Mouse (Mus musculus): ENCODE measurements around the gene Kirrel3. TPM values are rescaled to one million over a fixed set of nuclear protein-coding genes. Genes with fewer than 3 reads are reported as not detected.

Gene Kirrel3
- total RNA-seq, 1 experiment from 2014 or later, result not detected

DNA sequence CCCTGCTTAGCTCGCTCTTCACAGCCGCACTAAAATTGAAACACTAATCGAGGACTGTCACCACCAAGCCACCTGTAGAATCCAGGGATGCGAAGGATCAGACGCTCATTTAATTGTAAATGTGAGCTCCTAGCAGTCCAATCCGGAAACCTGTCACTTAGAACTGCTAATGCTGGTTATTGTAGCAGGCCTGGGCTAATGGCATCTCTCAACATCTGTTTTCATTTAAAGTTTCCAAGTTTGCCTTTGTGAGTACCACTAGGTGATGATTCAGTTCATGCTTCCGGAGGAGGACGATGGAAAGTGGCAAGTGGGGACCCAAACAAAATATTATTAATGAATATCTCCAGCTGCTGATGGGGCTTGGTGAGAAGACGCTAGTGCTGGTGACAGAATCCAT lies 161.1 kb downstream of the Kirrel3 start:
- no peak for ATAC-seq (replicated peaks; ENCODE audit: insufficient number of reproducible peaks, low FRiP score, low TSS enrichment, poor library complexity, severe bottlenecking)

DNA sequence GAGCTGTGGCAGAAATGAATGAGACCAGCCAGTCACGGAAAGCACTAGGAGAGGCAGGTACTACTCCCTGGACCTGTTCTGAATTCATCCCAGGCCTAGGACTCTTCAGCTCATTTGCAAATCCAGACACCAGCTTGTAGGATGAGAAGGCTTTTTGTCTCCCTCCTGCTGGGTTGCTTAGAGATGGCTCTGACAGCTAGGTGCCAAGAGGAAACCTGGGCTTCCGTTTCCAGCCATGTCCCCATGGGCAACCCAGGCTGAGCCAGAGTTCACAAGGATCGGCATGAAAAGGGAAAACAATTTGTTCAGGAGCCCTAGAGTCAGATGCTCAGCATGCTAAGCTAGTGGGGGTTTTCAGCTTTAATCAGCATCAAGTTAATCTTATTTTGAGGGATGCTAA lies 166.6 kb downstream of the Kirrel3 start:
- no peak for ATAC-seq (replicated peaks; ENCODE audit: insufficient number of reproducible peaks, low FRiP score, low TSS enrichment, poor library complexity, severe bottlenecking)

DNA sequence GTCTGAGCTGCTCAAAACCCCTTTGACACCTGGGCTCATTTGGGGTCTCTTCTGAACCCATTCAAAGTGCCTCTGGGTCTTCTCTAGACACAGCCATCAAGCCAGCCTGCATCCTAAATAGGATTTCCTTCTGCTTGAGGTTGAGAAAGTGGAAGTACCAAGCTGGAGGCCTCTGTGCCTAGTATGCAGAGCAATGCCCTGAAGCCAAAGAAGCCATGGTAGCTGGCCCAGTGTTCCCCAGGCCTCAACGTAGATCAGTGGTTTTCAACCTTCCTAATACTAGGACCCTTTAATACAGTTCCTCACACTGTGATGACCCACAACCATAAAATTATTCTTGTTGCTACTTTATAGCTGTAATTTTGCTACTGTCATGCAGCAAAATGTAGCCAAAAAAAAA lies 167.4 kb downstream of the Kirrel3 start:
- ATAC-seq (replicated peaks; ENCODE audit: insufficient number of reproducible peaks, low FRiP score, low TSS enrichment, poor library complexity, severe bottlenecking), result no peak

DNA sequence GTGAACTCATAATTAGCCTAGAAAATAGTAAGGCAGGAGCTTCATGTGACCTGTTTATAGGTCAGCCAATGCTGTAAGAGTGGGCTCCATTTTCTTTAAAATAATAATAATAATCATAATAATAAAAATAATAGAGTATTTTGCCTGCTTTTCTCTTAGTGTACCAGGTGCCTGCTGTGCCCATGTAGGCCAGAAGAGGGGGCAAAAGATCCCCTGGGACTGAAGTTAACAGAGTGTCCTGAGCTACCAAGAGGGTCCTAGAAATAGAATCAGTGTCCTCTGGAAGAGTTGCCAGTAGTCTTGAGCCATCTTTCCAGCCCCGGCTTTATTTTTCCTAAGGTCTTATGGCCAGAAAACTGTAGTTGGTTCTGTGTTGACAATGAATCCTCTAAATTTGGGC lies 174.9 kb downstream of the Kirrel3 start:
- no peak for ATAC-seq (replicated peaks; ENCODE audit: insufficient number of reproducible peaks, low FRiP score, low TSS enrichment, poor library complexity, severe bottlenecking)

GRCm38 (mm10) chr9:34663412-34663811 lies 177.7 kb downstream of the Kirrel3 start:
- ATAC-seq (replicated peaks; ENCODE audit: insufficient number of reproducible peaks, low FRiP score, low TSS enrichment, poor library complexity, severe bottlenecking), result no peak

DNA sequence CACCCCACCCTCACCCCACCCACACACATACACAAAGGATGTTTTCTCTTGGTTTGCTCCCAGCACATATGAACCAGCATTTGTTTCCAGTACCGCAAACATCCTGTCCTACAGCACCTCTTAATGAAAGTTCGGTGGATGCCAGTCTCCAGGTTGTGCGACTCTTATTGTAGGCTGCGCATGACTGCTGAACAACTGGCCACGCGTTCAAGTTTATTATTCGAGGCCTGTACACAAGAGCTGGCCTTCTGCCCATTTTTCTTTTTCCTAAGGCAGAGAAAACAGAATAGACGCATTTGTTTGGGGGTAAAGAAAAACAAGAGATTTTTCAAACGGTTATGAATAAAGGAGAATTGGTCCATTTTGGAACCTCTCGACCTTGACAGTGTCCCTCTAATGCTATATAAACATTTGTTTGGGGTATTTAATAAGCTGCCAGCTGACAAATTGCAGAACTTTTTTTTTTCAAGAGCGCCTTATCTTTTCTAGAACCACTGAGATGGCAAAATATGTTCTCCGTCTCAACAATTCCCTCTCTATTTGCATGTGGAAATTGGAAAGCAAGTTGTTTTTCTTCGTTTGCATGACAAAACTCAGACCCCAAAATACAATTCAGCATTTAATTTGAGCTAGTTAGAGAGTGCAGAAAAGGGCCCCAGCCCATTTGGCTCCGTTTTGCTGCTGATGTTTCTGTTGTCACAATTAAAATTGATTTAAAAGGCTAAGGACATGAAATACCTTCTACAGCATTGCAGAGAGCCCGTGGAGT lies 179.9 kb downstream of the Kirrel3 start:
- no peak for ATAC-seq (replicated peaks; ENCODE audit: insufficient number of reproducible peaks, low FRiP score, low TSS enrichment, poor library complexity, severe bottlenecking)

DNA sequence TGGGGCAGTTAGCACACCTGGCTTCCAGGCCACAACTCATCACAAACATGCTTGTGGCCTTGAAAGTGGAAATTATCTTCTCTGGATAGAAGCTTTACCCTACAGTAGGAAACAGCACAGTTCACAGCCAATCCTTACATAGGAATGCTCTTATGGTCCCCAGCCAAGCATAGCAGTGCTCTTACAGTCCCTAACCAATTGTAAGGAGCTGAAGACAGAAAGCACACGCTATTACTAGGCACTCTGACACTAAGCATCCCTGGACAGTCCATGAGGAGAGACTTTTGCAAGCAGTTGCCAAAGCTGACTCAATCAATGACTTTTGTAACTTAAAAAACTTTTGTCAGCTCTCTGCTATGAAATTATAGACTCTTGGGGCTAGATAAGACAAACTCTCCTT lies 181.5 kb downstream of the Kirrel3 start:
- ATAC-seq (replicated peaks; ENCODE audit: insufficient number of reproducible peaks, low FRiP score, low TSS enrichment, poor library complexity, severe bottlenecking), result no peak

DNA sequence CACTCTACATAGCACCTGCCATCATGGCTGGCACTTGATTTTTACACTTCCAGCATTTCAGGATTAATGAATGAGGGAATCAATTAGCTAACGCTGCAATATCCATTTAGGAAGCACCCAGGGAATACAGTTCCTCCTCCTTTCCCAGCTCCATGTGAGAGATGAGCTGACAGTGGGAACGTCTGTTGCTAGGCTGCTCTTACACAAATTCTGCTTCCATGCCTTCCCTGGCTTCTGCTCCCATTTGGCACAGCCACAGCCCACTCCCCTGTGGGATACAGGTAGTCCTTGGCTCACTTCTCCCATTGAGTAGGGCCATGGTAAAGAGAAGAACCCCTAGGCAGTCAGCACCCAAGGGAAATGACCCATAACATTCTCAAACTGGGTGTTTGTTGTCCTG lies 185.2 kb downstream of the Kirrel3 start:
- ATAC-seq (replicated peaks; ENCODE audit: insufficient number of reproducible peaks, low FRiP score, low TSS enrichment, poor library complexity, severe bottlenecking), result no peak

GRCm38 (mm10) chr9:34686798-34687197 lies 201.1 kb downstream of the Kirrel3 start:
- no peak for ATAC-seq (replicated peaks; ENCODE audit: insufficient number of reproducible peaks, low FRiP score, low TSS enrichment, poor library complexity, severe bottlenecking)

GRCm38 (mm10) chr9:34688358-34688757 lies 202.7 kb downstream of the Kirrel3 start:
- no peak for ATAC-seq (replicated peaks; ENCODE audit: insufficient number of reproducible peaks, low FRiP score, low TSS enrichment, poor library complexity, severe bottlenecking)

DNA sequence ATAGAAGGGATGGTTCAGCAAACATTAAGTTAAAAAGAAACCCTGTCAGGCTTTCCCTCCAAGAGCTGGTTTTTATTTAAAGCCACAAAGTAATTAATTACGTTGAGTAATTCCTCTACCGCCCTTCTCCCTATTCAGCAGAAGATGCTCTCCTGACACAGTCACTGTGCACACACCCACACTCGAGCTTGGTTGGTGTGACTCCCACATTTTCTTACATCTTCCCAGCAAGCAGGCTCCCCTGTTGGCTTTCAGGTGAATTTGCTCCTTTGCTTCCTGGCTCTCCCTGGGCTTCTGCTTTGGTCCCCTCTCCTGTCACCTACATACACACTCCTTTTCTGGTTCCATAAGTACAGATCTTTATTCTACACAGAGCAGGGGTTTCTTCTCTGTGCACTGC lies 203.7 kb downstream of the Kirrel3 start:
- ATAC-seq (replicated peaks; ENCODE audit: insufficient number of reproducible peaks, low FRiP score, low TSS enrichment, poor library complexity, severe bottlenecking), result no peak

DNA sequence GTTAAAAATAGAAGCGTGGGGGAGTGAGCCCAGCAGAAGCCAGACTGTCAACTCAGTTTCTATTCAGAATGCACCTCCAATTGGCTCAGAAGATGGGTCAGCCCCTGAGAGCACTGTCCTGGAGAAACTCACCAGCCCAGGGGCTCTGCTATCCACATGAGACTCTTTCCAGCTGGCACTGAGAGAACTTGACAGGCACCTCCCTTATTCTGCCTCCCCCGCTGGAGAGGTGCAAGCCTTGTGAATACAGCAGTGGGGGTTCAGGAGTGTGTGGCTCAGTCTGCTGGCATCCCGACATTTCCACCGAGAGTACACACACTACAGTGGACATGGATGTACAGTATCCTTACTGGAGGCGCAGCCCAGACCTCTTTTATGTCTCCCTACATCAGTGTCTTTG lies 210.0 kb downstream of the Kirrel3 start:
- no peak for ATAC-seq (replicated peaks; ENCODE audit: insufficient number of reproducible peaks, low FRiP score, low TSS enrichment, poor library complexity, severe bottlenecking)

DNA sequence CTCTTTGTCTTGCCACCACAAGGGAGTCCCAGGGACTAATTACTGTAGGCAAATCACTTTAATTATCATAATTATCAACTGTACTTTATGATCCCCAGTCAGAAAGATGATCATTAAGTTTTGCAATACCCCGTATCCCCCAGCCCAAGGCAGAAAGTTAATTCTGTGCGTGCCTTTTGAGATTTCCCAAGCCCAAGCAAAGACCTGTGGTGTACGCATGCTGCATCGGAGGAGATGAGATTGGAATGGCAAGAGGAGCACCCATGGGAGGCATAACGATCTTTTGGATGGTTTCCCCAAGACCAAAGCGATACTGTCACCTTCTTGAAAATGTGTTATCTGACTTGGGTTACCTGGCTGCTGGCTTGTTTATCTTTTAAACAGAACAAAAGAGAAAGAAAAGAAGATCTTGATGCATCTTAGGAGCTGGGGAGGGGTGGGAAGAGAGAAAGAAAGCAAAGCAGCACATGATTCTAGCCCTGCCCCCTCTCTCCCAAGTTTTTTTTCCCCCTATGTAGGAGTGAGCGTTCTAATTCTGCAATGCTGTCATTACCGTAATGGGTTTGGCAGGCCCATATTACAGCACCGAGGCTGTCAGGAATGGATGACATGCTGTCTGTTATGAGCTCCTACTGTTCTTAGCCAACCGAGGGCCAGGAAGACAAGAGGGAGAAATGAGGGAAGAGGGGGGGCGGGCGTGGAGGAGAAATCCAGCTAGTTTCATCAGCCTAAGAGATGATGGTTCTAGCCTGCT lies 218.0 kb downstream of the Kirrel3 start:
- no peak for ATAC-seq (replicated peaks; ENCODE audit: insufficient number of reproducible peaks, low FRiP score, low TSS enrichment, poor library complexity, severe bottlenecking)

DNA sequence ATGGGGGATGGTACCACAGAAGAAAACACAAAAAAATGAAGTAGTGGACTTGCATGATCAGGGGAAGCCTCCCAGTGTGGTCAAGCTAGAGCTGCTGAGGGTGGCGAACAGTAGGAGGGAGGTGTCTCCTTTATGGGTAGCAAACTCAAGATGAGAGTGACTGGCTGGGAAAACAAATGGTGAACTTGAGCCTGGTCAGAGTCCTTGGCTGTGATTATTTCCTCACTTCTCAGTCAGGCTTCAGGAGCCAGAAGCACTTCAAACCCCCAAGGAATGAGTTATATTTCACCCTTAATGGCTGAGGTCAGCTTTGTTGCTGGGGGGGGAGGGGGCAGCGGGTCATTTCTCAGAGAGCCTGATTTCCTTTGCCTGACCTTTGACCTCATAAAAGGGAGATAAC lies 218.7 kb downstream of the Kirrel3 start:
- ATAC-seq (replicated peaks; ENCODE audit: insufficient number of reproducible peaks, low FRiP score, low TSS enrichment, poor library complexity, severe bottlenecking), result no peak

DNA sequence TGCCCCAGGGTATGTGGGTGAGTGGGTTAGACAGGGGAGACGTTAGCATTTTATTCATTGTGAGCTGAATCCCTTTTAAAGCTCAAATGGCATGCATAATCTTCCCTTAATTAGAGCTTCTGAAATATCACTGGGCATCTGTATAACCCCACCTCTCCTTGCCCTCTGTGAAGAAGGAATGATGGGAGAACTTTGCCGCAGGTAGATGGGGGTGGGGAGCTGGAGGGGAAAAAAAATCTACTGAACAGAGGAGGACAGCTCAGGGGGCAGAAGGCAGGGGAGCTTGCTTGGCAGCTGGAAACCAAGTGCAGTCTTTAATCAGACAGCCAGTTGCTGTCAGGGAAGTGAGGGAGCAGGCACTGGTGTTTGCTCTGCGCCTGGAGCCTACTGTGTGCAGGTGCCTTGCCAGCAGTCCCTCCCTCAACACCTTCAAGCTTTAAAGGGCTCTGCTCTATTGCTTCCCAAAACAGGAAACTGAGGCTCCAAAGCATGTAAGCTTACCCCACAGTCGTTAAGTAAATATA lies 220.7 kb downstream of the Kirrel3 start:
- ATAC-seq (replicated peaks; ENCODE audit: insufficient number of reproducible peaks, low FRiP score, low TSS enrichment, poor library complexity, severe bottlenecking), result no peak

GRCm38 (mm10) chr9:34708691-34709090 lies 223.0 kb downstream of the Kirrel3 start:
- no peak for ATAC-seq (replicated peaks; ENCODE audit: insufficient number of reproducible peaks, low FRiP score, low TSS enrichment, poor library complexity, severe bottlenecking)

DNA sequence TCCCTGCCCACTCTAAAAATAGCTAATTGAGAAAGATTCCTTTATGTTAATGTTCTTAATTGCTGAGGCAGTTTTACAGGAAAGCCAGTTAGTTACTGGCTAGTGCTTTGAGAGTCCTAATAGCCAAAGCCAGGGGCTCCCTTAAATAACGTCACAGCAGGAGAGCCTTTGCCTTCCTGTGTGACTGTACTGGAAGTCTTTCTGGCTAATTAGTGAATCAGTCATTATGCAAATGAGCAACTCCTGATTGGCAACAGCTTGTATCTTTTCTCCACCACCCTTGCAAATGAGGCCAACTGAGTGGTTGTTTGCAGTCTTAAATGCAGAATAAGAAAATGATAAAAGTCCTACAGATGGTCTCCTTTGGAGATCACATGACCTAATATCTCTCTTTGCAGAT lies 226.3 kb downstream of the Kirrel3 start:
- ATAC-seq (replicated peaks; ENCODE audit: insufficient number of reproducible peaks, low FRiP score, low TSS enrichment, poor library complexity, severe bottlenecking), result no peak

- no peak for ATAC-seq (replicated peaks; ENCODE audit: insufficient number of reproducible peaks, low FRiP score, low TSS enrichment, poor library complexity, severe bottlenecking)
Observed at GRCm38 (mm10) chr9:34712996-34713395, 227.3 kb downstream of the Kirrel3 start.

DNA sequence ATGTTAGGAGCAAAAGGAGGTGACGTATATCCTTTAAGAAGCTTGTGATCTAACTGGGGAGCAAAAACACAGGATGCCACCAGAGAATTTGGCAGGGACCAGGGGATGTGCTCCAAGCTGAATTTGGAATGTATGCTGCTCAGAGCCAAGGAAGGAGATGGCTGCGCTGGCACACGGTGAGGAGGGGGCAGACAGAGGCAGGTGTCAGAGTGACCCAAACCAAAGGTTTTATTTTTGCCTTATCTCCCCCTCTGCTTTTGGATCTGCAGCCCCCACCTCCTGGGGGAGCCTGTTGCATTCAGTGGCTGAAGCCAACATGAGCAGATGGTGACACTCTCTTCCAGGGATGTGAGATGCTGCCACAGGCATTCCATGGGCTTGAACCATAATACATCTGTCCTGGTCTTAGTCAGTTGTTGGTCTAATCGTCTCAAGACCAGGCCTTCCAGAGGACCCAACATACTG lies 227.8 kb downstream of the Kirrel3 start:
- no peak for ATAC-seq (replicated peaks; ENCODE audit: insufficient number of reproducible peaks, low FRiP score, low TSS enrichment, poor library complexity, severe bottlenecking)
